Mouse (Mus musculus) CH12.LX (cell line): ENCODE measurements around the gene Atp4a. TPM values are rescaled to one million over a fixed set of nuclear protein-coding genes. Genes with fewer than 3 reads are reported as not detected.
A peak's percentile ranks its signal among the peaks of the same experiment; 100 is the strongest.
"Not testable (repeated sequence)": the region's sequence is repeated elsewhere in the genome, so short reads cannot be mapped to it uniquely, and the experiment has no call there.

Experiments
- DNase-seq: peaks from one replicate; pipeline ENCODE4 v3.0.0-alpha.2; 2013; ENCODE audit errors: extremely low read depth
- H3K27ac ChIP-seq: 2 replicates; pipeline ENCODE4 v1.5.1; 2012; ENCODE audit warnings: low read depth, mild to moderate bottlenecking, control low read depth, moderate library complexity; ENCODE audit not compliant: insufficient read depth
- H3K27me3 ChIP-seq: replicated peaks from 2 replicates; pipeline ENCODE3; 2012; ENCODE audit warnings: inconsistent platforms
- H3K36me3 ChIP-seq, 2 experiments: replicated peaks in 1 of 2; 2 replicates each; pipeline versions ENCODE3 to v1.6.1; 2012; ENCODE audit warnings: inconsistent platforms in 1 of 2, low read length in 1 of 2, mild to moderate bottlenecking in 1 of 2, mixed read lengths in 1 of 2, moderate library complexity in 1 of 2; ENCODE audit not compliant: control insufficient read depth in 1 of 2, insufficient read depth in 1 of 2
- H3K4me1 ChIP-seq, 2 experiments: 2 replicates each; pipeline ENCODE4 v1.6.1; 2012; ENCODE audit warnings: inconsistent platforms in 1 of 2, moderate library complexity in 1 of 2; ENCODE audit not compliant: insufficient read depth in 2 of 2, control insufficient read depth in 1 of 2
- H3K4me2 ChIP-seq: 2 replicates; pipeline ENCODE4 v1.6.1; 2012; ENCODE audit warnings: low read depth, mild to moderate bottlenecking, control low read depth; ENCODE audit not compliant: poor library complexity, insufficient read depth, severe bottlenecking
- H3K4me3 ChIP-seq, 3 experiments: fragments of 150-350 bp in 1 of 3; sonication (generic) in 1 of 3; replicated peaks in 1 of 3; 2 replicates each; pipeline versions ENCODE3 to v1.5.1; 2011 to 2012; ENCODE audit warnings: low read depth in 2 of 3, low read length in 2 of 3, mild to moderate bottlenecking in 2 of 3, moderate library complexity in 2 of 3, control low read depth in 1 of 3, improper control_type of control experiment in 1 of 3, inconsistent platforms in 1 of 3, mixed read lengths in 1 of 3; ENCODE audit not compliant: poor library complexity in 1 of 3
- H3K79me2 ChIP-seq: replicated peaks from 2 replicates; pipeline ENCODE4 v1.6.1; 2012; ENCODE audit warnings: mild to moderate bottlenecking, moderate library complexity; ENCODE audit not compliant: control insufficient read depth, poor library complexity, insufficient read depth, severe bottlenecking; ENCODE audit errors: extremely low read depth
- H3K9ac ChIP-seq: 2 replicates; pipeline ENCODE4 v1.6.1; 2012; ENCODE audit warnings: low read depth, mild to moderate bottlenecking, control low read depth, moderate library complexity; ENCODE audit not compliant: insufficient read depth
- H3K9me3 ChIP-seq: replicated peaks from 2 replicates; pipeline ENCODE3; 2012; ENCODE audit warnings: low read length, inconsistent platforms, mixed read lengths
- BHLHE40 ChIP-seq: IDR thresholded peaks from 2 replicates; pipeline ENCODE4 v1.6.1; 2011; ENCODE audit warnings: mild to moderate bottlenecking, low read depth, low read length, improper control_type of control experiment
- CHD2 ChIP-seq: IDR thresholded peaks from 2 replicates; pipeline ENCODE4 v1.6.1; 2011; ENCODE audit warnings: low read length, improper control_type of control experiment
- E2F4 ChIP-seq: IDR thresholded peaks from 2 replicates; pipeline ENCODE4 v1.6.1; 2011; ENCODE audit warnings: low read depth, low read length, improper control_type of control experiment; ENCODE audit not compliant: insufficient replicate concordance
- ELF1 ChIP-seq: IDR thresholded peaks from 2 replicates; pipeline ENCODE4 v1.6.1; 2014; ENCODE audit warnings: low read depth, mild to moderate bottlenecking, inconsistent platforms, low read length, improper control_type of control experiment
- EP300 ChIP-seq: IDR thresholded peaks from 2 replicates; pipeline ENCODE4 v1.6.1; 2011; ENCODE audit warnings: low read length, improper control_type of control experiment
- ETS1 ChIP-seq: conservative IDR thresholded peaks from 2 replicates; pipeline ENCODE4 v1.6.1; 2012; ENCODE audit warnings: low read depth, mild to moderate bottlenecking, inconsistent platforms, low read length, improper control_type of control experiment, moderate library complexity
- GABPA ChIP-seq: IDR thresholded peaks from 2 replicates; pipeline ENCODE4 v1.6.1; 2012; ENCODE audit warnings: low read depth, low read length, improper control_type of control experiment, inconsistent platforms; ENCODE audit not compliant: insufficient replicate concordance
- HCFC1 ChIP-seq: IDR thresholded peaks from 2 replicates; pipeline ENCODE4 v1.6.1; 2012; ENCODE audit warnings: low read depth, mild to moderate bottlenecking, inconsistent platforms, low read length, improper control_type of control experiment
- IRF4 ChIP-seq: IDR thresholded peaks from 2 replicates; pipeline ENCODE4 v1.6.1; 2014; ENCODE audit warnings: low read depth, mild to moderate bottlenecking, inconsistent platforms, low read length, improper control_type of control experiment
- JUND ChIP-seq: conservative IDR thresholded peaks from 2 replicates; pipeline ENCODE4 v1.6.1; 2011; ENCODE audit warnings: low read depth, low read length, improper control_type of control experiment
- MEF2A ChIP-seq: IDR thresholded peaks from 2 replicates; pipeline ENCODE4 v1.6.1; 2014; ENCODE audit warnings: low read depth, mild to moderate bottlenecking, inconsistent platforms, low read length, improper control_type of control experiment, borderline replicate concordance
- NELFE ChIP-seq: IDR thresholded peaks from 2 replicates; pipeline ENCODE4 v1.6.1; 2011; ENCODE audit warnings: low read depth, low read length, improper control_type of control experiment
- NRF1 ChIP-seq: IDR thresholded peaks from 2 replicates; pipeline ENCODE4 v1.6.1; 2014; ENCODE audit warnings: low read depth, mild to moderate bottlenecking, inconsistent platforms, low read length, improper control_type of control experiment, moderate library complexity
- PAX5 ChIP-seq: IDR thresholded peaks from 2 replicates; pipeline ENCODE4 v1.6.1; 2012; ENCODE audit warnings: low read length, inconsistent platforms, mixed read lengths
- POLR2A ChIP-seq: IDR thresholded peaks from 2 replicates; pipeline ENCODE4 v1.6.1; 2011; ENCODE audit warnings: low read depth, mild to moderate bottlenecking, improper control_type of control experiment, low read length
- POLR2AphosphoS2 ChIP-seq: IDR thresholded peaks from 2 replicates; pipeline ENCODE4 v1.6.1; 2011; ENCODE audit warnings: low read depth, low read length, improper control_type of control experiment
- RAD21 ChIP-seq: IDR thresholded peaks from 2 replicates; pipeline ENCODE4 v1.6.1; 2011; ENCODE audit warnings: low read depth, mild to moderate bottlenecking, low read length, improper control_type of control experiment, moderate library complexity
- SIN3A ChIP-seq: IDR thresholded peaks from 2 replicates; pipeline ENCODE4 v1.6.1; 2012; ENCODE audit warnings: low read length, improper control_type of control experiment, inconsistent platforms
- TBP ChIP-seq: conservative IDR thresholded peaks from 2 replicates; pipeline ENCODE4 v1.6.1; 2011; ENCODE audit warnings: low read depth, low read length, improper control_type of control experiment
- TCF12 ChIP-seq: IDR thresholded peaks from 2 replicates; pipeline ENCODE4 v1.6.1; 2014; ENCODE audit warnings: low read depth, mild to moderate bottlenecking, inconsistent platforms, low read length, improper control_type of control experiment
- UBTF ChIP-seq: IDR thresholded peaks from 2 replicates; pipeline ENCODE4 v1.6.1; 2012; ENCODE audit warnings: low read depth, mild to moderate bottlenecking, inconsistent platforms, low read length, improper control_type of control experiment, moderate library complexity
- ZC3H11A ChIP-seq: IDR thresholded peaks from 2 replicates; pipeline ENCODE4 v1.6.1; 2012; ENCODE audit warnings: low read depth, mild to moderate bottlenecking, inconsistent platforms, low read length, improper control_type of control experiment
- ZMIZ1 ChIP-seq: IDR thresholded peaks from 2 replicates; pipeline ENCODE4 v1.6.1; 2012; ENCODE audit warnings: low read depth, mild to moderate bottlenecking, inconsistent platforms, low read length, improper control_type of control experiment
- dilution Hi-C: fragments of 300-500 bp; cut with MboI; formaldehyde crosslinking; loops from 2 replicates; pipeline ENCODE4 v1.14.3; 2020; ENCODE audit warnings: low sequenced_read_pairs; ENCODE audit not compliant: extremely low pct_unique_long_range_greater_than_20kb, extremely low pct_ligation_motif_present
- in situ Hi-C: fragments of 300-500 bp; cut with MboI; formaldehyde crosslinking; loops from 3 replicates; pipeline ENCODE4 v1.14.3; 2019; ENCODE audit warnings: low sequenced_read_pairs, low pct_ligation_motif_present, low pct_unique_long_range_greater_than_20kb, mixed read lengths
- polyA plus RNA-seq: library from polyadenylated mRNA; unstranded; fragments of >175 nt; gene quantifications from 2 replicates; pipeline ENCODE4 v1.2.1, GENCODE M21; 2012; ENCODE audit warnings: low read depth; ENCODE audit not compliant: insufficient read length
- total RNA-seq, 2 experiments: library from RNA; depleted of rRNA; stranded (reverse); fragments of 300-350 nt in 1 of 2; fragments of >200 nt in 1 of 2; gene quantifications; 2 replicates each; pipeline ENCODE4 v1.2.3; 2012 to 2014

Gene Atp4a
- total and polyA plus RNA-seq, 3 experiments, result 0.33 to 0.67 TPM; not detected in 1

GRCm38 (mm10) chr7:30736211-30736610, 24.2 kb downstream of the Atp4a start:
- no peaks in the 10 kb centered on the region for H3K79me2 ChIP-seq
- dilution Hi-C loops, result no loop called here
- no peak overlapping the region for H3K27ac ChIP-seq
- H3K9me3 ChIP-seq, result peaks cover 5% of the 10 kb centered on the region
- no peak overlapping the region for H3K4me3 ChIP-seq
- H3K4me1 ChIP-seq, result peaks cover 0 to 42% of the 10 kb centered on the region in 2 experiments; a peak in 3 of 4 replicates
- no peaks in the 10 kb centered on the region for H3K27me3 ChIP-seq
- no peak overlapping the region for H3K9ac ChIP-seq
- H3K4me2 ChIP-seq, result no peak overlapping the region
- peaks cover 28 to 79% of the 10 kb centered on the region in 2 experiments for H3K36me3 ChIP-seq
- no peak for DNase-seq
- in situ Hi-C loops, result no loop called here
- TF ChIP-seq UBTF, result no peak
- TF ChIP-seq ZC3H11A, result no peak
- no peak for TF ChIP-seq HCFC1
- no peak for TF ChIP-seq POLR2AphosphoS2
- TF ChIP-seq MEF2A, result no peak
- TF ChIP-seq RAD21, result no peak
- no peak for TF ChIP-seq NELFE
- no peak for TF ChIP-seq NRF1
- TF ChIP-seq E2F4, result no peak
- TF ChIP-seq POLR2A, result no peak
- TF ChIP-seq GABPA, result no peak
- no peak for TF ChIP-seq JUND
- TF ChIP-seq PAX5, result no peak

GRCm38 (mm10) chr7:30742570-30742969, 30.6 kb downstream of the Atp4a start:
- in situ Hi-C loops, dilution Hi-C loops, H3K27me3 ChIP-seq, H3K9ac ChIP-seq, H3K79me2 ChIP-seq, H3K9me3 ChIP-seq, H3K4me3 ChIP-seq: not testable (repeated sequence)
- TF ChIP-seq ETS1, result peak; percentile 49; the same call in 1 of the 2 replicates
- TF ChIP-seq TCF12, result peak; percentile 69; the same call in 1 of the 2 replicates
- 0 out of 2 replicates have a peak, but pooled peaks have one; percentile 17 for TF ChIP-seq TBP
- 0 out of 2 replicates have a peak, but pooled peaks have one; percentile 3 for TF ChIP-seq NRF1
- peak; percentile 79 for TF ChIP-seq EP300
- TF ChIP-seq ELF1, result peak; percentile 39; the same call in 1 of the 2 replicates
- TF ChIP-seq SIN3A, result peak; percentile 20; the same call in 1 of the 2 replicates
- peak; percentile 32; the same call in 1 of the 2 replicates for TF ChIP-seq BHLHE40
- peak; percentile 31; the same call in 1 of the 2 replicates for TF ChIP-seq ZMIZ1
- peak; percentile 61; the same call in 1 of the 2 replicates for TF ChIP-seq CHD2
- peak; percentile 90 for TF ChIP-seq IRF4
- DNase-seq, result peak; percentile 82
- H3K4me2 ChIP-seq, result peak overlapping the region; percentile 43; the same call in 1 of the 2 replicates
- H3K4me1 ChIP-seq, result peaks cover 16 to 50% of the 10 kb centered on the region in 2 experiments
- peaks cover 0 to 21% of the 10 kb centered on the region in 2 experiments for H3K36me3 ChIP-seq
- peak overlapping the region; percentile 79 for H3K27ac ChIP-seq

- Histone ChIP-seq H3K4me1 (peaks cover 20 to 55% of the 10 kb centered on the region in 2 experiments), H3K27ac (peak within 1 kb of the TSS; percentile 79), H3K36me3 (peaks cover 0 to 14% of the 10 kb centered on the region in 2 experiments), H3K4me2 (peak within 1 kb of the TSS; percentile 43; the same call in 1 of the 2 replicates)
- H3K79me2 ChIP-seq, in situ Hi-C loops, H3K9ac ChIP-seq, H3K27me3 ChIP-seq, H3K9me3 ChIP-seq, dilution Hi-C loops, H3K4me3 ChIP-seq: not testable (repeated sequence)
- peak; percentile 74 for DNase-seq
These were observed 31.6 kb downstream of the Atp4a start, which contains the start of gene Gapdhs for GRCm38 (mm10) chr7:30743617-30744016. Gene Gapdhs (minus strand): TSS chr7:30743681.
